Mouse (Mus musculus): ENCODE data around the gene Birc3. TPM values are rescaled to one million over a fixed set of nuclear protein-coding genes. Genes with fewer than 3 reads are reported as not detected.
"Not testable (repeated sequence)": the region's sequence is repeated elsewhere in the genome, so short reads cannot be mapped to it uniquely, and the experiment has no call there.

Gene Birc3
- polyA plus RNA-seq, 1 experiment from 2014 or later: 2.0 TPM

GRCm38 (mm10) chr9:7870556-7871315 is 2.2 kb downstream of the Birc3 start:
- Histone ChIP-seq H3K4me3 (replicated peaks; ENCODE audit: low read length) (no peak overlapping the region), H3K9me3 (ENCODE audit: control insufficient read depth, low read length) (no peaks in the 10 kb centered on the region), H3K27me3 (replicated peaks; ENCODE audit: control insufficient read depth, insufficient read depth, low read length) (no peaks in the 10 kb centered on the region), H3K4me2 (ENCODE audit: low read length) (no peak overlapping the region), H3K36me3 (ENCODE audit: control insufficient read depth, insufficient read depth) (no peaks in the 10 kb centered on the region), H3K27ac (ENCODE audit: low read length) (no peak overlapping the region), H3K9ac (replicated peaks; ENCODE audit: low read depth, low read length) (no peak overlapping the region), H3K4me1 (replicated peaks; ENCODE audit: control insufficient read depth, insufficient read depth, low read length) (peaks cover 6% of the 10 kb centered on the region)
- 91% methylated on average over 10 of the region's 10 CpGs for WGBS
- ATAC-seq: no peak

DNA sequence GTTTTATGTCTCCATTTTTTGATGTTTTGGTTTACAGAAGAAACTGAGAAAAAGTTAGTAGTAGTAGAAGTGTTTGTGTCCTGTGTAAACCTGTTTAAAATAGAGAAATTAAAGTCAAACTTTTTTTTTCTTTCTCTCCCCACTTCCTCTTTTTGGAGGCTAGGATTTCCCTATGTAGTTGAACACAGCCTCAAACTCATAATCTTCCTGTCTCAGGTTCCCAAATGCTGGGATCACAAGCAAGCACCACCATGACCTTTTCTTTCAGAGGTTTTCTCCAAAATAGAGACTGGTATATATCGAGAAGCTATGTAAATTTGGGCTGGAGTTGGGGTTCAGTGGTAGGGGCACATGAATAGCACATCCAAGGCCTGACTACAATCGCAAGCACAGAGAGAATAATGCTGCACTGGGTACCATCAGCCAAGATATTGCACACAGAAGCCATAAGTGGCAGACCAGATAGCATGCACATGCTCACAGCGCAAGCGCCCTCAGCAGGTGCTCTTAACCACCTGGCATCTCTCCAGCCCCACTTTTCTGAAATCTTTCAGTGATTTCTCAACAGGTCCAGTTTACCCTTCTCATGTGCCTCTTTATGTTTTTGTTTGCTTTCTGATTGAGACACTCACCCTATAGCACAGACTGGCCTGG is 4.0 kb downstream of the Birc3 start:
- Histone ChIP-seq H3K4me2 (ENCODE audit: low read length) (no peak overlapping the region), H3K9me3 (ENCODE audit: control insufficient read depth, low read length) (no peaks in the 10 kb centered on the region), H3K9ac (replicated peaks; ENCODE audit: low read depth, low read length) (no peak overlapping the region), H3K4me3 (replicated peaks; ENCODE audit: low read length) (no peak overlapping the region), H3K4me1 (replicated peaks; ENCODE audit: control insufficient read depth, insufficient read depth, low read length) (peaks cover 6% of the 10 kb centered on the region), H3K27me3 (replicated peaks; ENCODE audit: control insufficient read depth, insufficient read depth, low read length) (no peaks in the 10 kb centered on the region), H3K27ac (ENCODE audit: low read length) (no peak overlapping the region), H3K36me3 (ENCODE audit: control insufficient read depth, insufficient read depth) (no peaks in the 10 kb centered on the region)
- no peak for ATAC-seq
- WGBS: 92% methylated on average over 4 of the region's 4 CpGs

DNA sequence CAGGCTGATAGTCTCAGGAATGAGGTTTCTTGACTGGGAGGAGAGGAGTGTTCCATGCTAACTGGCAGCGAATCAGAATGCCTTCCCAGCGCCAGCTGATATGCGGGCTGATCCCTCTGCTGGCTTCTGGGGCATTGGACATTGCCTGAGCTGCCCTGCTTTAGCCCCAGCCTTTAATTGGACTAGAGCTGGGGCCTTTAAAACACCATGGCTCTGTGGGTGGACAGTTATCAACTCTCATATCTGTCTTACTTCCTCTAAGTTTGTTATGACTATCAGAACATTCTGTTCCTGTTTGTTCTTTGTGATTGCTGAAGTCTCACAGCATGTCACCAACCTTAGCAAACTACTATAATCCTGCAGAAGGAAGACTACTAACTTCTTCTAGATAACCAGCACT is 5.0 kb downstream of the Birc3 start:
- 93% methylated on average over 3 of the region's 3 CpGs for WGBS
- Histone ChIP-seq H3K27me3 (replicated peaks; ENCODE audit: control insufficient read depth, insufficient read depth, low read length) (no peaks in the 10 kb centered on the region), H3K4me2 (ENCODE audit: low read length) (no peak overlapping the region), H3K9me3 (ENCODE audit: control insufficient read depth, low read length) (no peaks in the 10 kb centered on the region), H3K4me3 (replicated peaks; ENCODE audit: low read length) (no peak overlapping the region), H3K9ac (replicated peaks; ENCODE audit: low read depth, low read length) (no peak overlapping the region), H3K4me1 (replicated peaks; ENCODE audit: control insufficient read depth, insufficient read depth, low read length) (peaks cover 6% of the 10 kb centered on the region), H3K27ac (ENCODE audit: low read length) (no peak overlapping the region), H3K36me3 (ENCODE audit: control insufficient read depth, insufficient read depth) (no peaks in the 10 kb centered on the region)
- no peak for ATAC-seq

DNA sequence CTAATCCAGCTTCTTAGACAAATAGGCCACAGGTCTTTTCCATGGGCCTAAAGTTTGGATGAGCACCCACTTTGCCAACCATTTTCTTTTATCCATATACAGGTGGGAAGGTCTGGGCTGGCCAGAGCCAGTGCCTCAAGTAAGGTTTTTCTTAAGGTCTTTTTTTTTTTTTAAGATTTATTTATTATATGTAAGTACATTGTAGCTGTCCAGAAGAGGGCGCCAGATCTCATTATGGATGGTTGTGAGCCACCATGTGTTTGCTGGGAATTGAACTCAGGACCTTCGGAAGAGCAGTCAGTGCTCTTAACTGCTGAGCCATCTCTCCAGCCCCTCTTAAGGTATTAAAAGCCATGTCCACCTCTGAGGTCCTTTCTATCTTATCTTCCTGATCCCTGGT is 6.0 kb downstream of the Birc3 start:
- not testable (repeated sequence) for H3K4me2 ChIP-seq (ENCODE audit: low read length); H3K27me3 ChIP-seq (replicated peaks; ENCODE audit: control insufficient read depth, insufficient read depth, low read length); H3K9ac ChIP-seq (replicated peaks; ENCODE audit: low read depth, low read length); H3K4me1 ChIP-seq (replicated peaks; ENCODE audit: control insufficient read depth, insufficient read depth, low read length); ATAC-seq; H3K36me3 ChIP-seq (ENCODE audit: control insufficient read depth, insufficient read depth); H3K27ac ChIP-seq (ENCODE audit: low read length); H3K9me3 ChIP-seq (ENCODE audit: control insufficient read depth, low read length); H3K4me3 ChIP-seq (replicated peaks; ENCODE audit: low read length)
- WGBS: 86% methylated on average over 2 of the region's 2 CpGs

DNA sequence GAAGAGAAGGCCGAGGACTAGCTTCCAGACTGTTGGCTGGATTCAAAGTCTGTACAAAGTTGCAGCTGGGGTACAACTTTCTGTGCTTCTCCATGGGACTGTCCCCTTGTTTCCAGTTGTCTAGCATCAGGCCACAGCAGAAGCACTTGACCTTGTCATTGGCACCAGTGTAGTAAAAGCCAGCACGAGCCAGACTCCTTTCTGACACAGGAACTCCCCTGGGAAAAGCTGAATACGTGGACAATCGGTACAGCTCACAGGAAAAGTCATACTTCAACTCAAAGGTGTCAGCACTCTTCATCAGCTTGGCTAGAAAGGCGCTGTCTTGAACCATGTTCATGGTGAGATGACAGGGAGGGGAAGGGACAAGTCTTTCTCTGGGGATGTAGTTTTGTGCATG is 12.0 kb downstream of the Birc3 start:
- ATAC-seq: no peak
- no peaks in the 10 kb centered on the region for H3K36me3 ChIP-seq (ENCODE audit: control insufficient read depth, insufficient read depth)
- H3K4me3 ChIP-seq (replicated peaks; ENCODE audit: low read length): no peak overlapping the region
- no peak overlapping the region for H3K27ac ChIP-seq (ENCODE audit: low read length)
- 89% methylated on average over 5 of the region's 5 CpGs for WGBS
- H3K4me1 ChIP-seq (replicated peaks; ENCODE audit: control insufficient read depth, insufficient read depth, low read length): no peaks in the 10 kb centered on the region
- no peaks in the 10 kb centered on the region for H3K9me3 ChIP-seq (ENCODE audit: control insufficient read depth, low read length)
- H3K9ac ChIP-seq (replicated peaks; ENCODE audit: low read depth, low read length): no peak overlapping the region
- no peak overlapping the region for H3K4me2 ChIP-seq (ENCODE audit: low read length)
- no peaks in the 10 kb centered on the region for H3K27me3 ChIP-seq (replicated peaks; ENCODE audit: control insufficient read depth, insufficient read depth, low read length)

DNA sequence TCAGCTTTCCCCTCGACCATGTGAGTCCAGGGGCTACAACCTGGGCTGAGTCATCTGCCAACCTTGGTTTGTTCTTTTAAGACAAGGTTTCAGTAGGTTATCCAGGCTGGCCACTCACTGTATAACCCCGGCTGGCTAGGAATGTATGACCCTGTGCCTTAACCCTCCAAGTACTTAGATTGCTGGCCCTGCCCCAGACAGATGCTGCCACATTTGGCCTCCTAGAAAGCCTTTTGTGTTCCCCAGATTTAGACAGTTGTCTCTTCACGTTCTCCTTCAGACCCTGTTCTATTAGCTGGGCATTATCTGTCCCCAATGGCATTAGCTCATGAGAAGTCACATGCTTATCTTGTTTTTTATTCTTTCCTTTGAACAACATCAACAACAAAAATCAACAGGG is 17.1 kb downstream of the Birc3 start:
- H3K9me3 ChIP-seq (ENCODE audit: control insufficient read depth, low read length): no peaks in the 10 kb centered on the region
- H3K4me3 ChIP-seq (replicated peaks; ENCODE audit: low read length): no peak overlapping the region
- no peaks in the 10 kb centered on the region for H3K27me3 ChIP-seq (replicated peaks; ENCODE audit: control insufficient read depth, insufficient read depth, low read length)
- no peak overlapping the region for H3K27ac ChIP-seq (ENCODE audit: low read length)
- ATAC-seq: no peak
- H3K36me3 ChIP-seq (ENCODE audit: control insufficient read depth, insufficient read depth): no peaks in the 10 kb centered on the region
- H3K4me2 ChIP-seq (ENCODE audit: low read length): no peak overlapping the region
- no peak overlapping the region for H3K9ac ChIP-seq (replicated peaks; ENCODE audit: low read depth, low read length)
- H3K4me1 ChIP-seq (replicated peaks; ENCODE audit: control insufficient read depth, insufficient read depth, low read length): no peaks in the 10 kb centered on the region
- 65% methylated on average over 3 of the region's 3 CpGs for WGBS

- no peak overlapping the region for H3K4me2 ChIP-seq (ENCODE audit: low read length)
- 50% methylated on average over 1 of the region's 1 CpGs for WGBS
- no peaks in the 10 kb centered on the region for H3K4me1 ChIP-seq (replicated peaks; ENCODE audit: control insufficient read depth, insufficient read depth, low read length)
- H3K4me3 ChIP-seq (replicated peaks; ENCODE audit: low read length): no peak overlapping the region
- no peaks in the 10 kb centered on the region for H3K9me3 ChIP-seq (ENCODE audit: control insufficient read depth, low read length)
- H3K9ac ChIP-seq (replicated peaks; ENCODE audit: low read depth, low read length): no peak overlapping the region
- H3K36me3 ChIP-seq (ENCODE audit: control insufficient read depth, insufficient read depth): no peaks in the 10 kb centered on the region
- H3K27ac ChIP-seq (ENCODE audit: low read length): no peak overlapping the region
- no peaks in the 10 kb centered on the region for H3K27me3 ChIP-seq (replicated peaks; ENCODE audit: control insufficient read depth, insufficient read depth, low read length)
- ATAC-seq: peak; percentile 40; the same call in 1 of the 2 replicates
These were observed 17.6 kb downstream of the Birc3 start for GRCm38 (mm10) chr9:7855374-7855773.

DNA sequence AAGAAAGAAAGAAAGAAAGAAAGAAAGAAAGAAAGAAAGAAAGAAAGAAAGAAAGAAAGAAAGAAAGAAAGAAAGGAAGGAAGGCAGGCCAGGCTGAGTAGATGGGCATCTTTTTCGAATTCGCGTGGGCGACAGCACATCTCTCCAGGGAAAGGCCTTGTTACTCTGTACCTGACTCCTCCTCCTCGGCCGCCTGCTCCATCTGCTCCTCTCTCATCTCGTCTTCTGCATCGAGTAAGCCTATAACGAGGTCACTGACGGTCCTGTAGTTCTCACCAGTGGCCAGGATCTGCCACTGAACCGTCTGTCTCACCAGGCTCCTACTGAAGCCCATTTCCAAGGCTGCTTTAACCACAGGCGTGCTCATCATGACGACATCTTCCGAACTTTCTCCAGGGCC is 18.8 kb downstream of the Birc3 start:
- not testable (repeated sequence) for H3K9me3 ChIP-seq (ENCODE audit: control insufficient read depth, low read length); H3K27ac ChIP-seq (ENCODE audit: low read length); H3K4me2 ChIP-seq (ENCODE audit: low read length); H3K9ac ChIP-seq (replicated peaks; ENCODE audit: low read depth, low read length); H3K36me3 ChIP-seq (ENCODE audit: control insufficient read depth, insufficient read depth); H3K27me3 ChIP-seq (replicated peaks; ENCODE audit: control insufficient read depth, insufficient read depth, low read length); H3K4me3 ChIP-seq (replicated peaks; ENCODE audit: low read length); H3K4me1 ChIP-seq (replicated peaks; ENCODE audit: control insufficient read depth, insufficient read depth, low read length); ATAC-seq
- WGBS: 64% methylated on average over 14 of the region's 14 CpGs

DNA sequence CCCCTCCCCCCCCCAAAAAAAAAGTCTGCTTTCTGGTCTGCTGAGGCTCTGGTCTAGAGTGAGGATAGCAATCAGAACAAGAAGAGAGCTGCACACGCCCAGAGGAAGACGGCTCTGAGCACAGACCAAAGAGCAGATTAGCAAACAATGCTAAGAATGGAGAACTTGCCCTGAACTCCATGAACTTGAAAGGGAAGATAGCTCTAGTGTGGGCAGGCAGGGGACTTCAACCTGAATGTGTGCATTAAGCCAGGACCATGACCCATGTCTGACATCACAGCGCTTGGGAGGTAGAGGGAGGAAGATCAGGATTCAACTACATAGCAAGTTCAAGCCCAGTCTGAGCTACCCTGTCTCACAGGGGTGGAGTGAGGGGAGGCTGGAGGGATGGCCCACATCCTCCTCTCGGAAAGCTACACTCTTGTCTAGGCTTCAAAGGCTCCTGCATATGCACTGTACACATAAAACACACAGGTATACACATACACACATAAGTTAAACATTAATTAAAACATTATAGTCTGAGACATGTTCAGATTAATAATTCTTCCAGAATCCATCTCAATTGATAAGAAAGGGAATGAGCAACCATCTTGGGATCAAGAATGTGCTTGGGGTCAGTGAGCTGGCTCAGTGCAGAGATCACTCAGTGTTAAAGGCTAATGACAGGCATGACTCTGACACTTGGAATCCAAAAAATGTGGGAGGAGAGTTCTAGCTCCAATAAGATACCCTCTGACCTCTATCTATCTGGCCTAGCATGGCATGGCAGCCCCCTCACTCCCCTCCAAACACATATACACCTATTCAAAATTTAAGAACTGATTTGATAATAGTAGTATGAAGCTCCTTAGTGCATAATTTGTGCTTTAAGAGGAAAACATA is 20.4 kb downstream of the Birc3 start:
- no peak for ATAC-seq
- 84% methylated on average over 4 of the region's 4 CpGs for WGBS

More for the DNA sequence above, 20.4 kb downstream of the Birc3 start:
- Histone ChIP-seq H3K36me3 (ENCODE audit: control insufficient read depth, insufficient read depth) (no peaks in the 10 kb centered on the region), H3K9ac (replicated peaks; ENCODE audit: low read depth, low read length) (no peak overlapping the region), H3K27ac (ENCODE audit: low read length) (no peak overlapping the region), H3K4me1 (replicated peaks; ENCODE audit: control insufficient read depth, insufficient read depth, low read length) (no peaks in the 10 kb centered on the region), H3K9me3 (ENCODE audit: control insufficient read depth, low read length) (no peaks in the 10 kb centered on the region), H3K4me2 (ENCODE audit: low read length) (no peak overlapping the region), H3K27me3 (replicated peaks; ENCODE audit: control insufficient read depth, insufficient read depth, low read length) (no peaks in the 10 kb centered on the region), H3K4me3 (replicated peaks; ENCODE audit: low read length) (no peak overlapping the region)
